Mouse (Mus musculus) thymus, adult 2 months (tissue): ENCODE results near the gene Slc25a39.

ENCODE experiments used
- CTCF ChIP-seq: fragments of 200-500 bp; IDR thresholded peaks from 2 replicates; pipeline ENCODE4 v1.5.1; 2012; ENCODE audit warnings: mild to moderate bottlenecking, control low read depth, low read length, moderate library complexity, borderline replicate concordance; ENCODE audit not compliant: control insufficient read depth, poor library complexity, insufficient read depth; ENCODE audit errors: extremely low read depth
- POLR2A ChIP-seq: fragments of 200-500 bp; IDR thresholded peaks from 2 replicates; pipeline ENCODE4 v1.6.1; 2012; ENCODE audit warnings: mild to moderate bottlenecking, low read length, control low read depth, moderate library complexity; ENCODE audit not compliant: control insufficient read depth, poor library complexity, insufficient read depth; ENCODE audit errors: extremely low read depth

- TF ChIP-seq POLR2A (no peak), CTCF (no peak)
Measured at GRCm38 (mm10) chr11:102443740-102444139, 36.0 kb upstream of the Slc25a39 start.
